26 mouse cellular contexts compared by ENCODE assay signal in genomic region chr9:47242051-47242450, GRCm38 (mm10).
"Had no signal": no experiment of that assay in that cellular context is flagged by ENCODE, and none has a peak within 500 bp of the region (broad histone marks: within the 10 kb centered on the region; RNA-seq: fewer than 3 reads in every experiment).

No protein-coding gene starts in this region.

- H3K27me3 ChIP-seq: hindbrain, embryonic 12.5 days; intestine, embryonic 15.5 days; limb, embryonic 12.5 days; liver, embryonic 13.5 days had no signal

- H3K4me2 ChIP-seq: heart, embryonic 12.5 days; hindbrain, embryonic 12.5 days; hindbrain, embryonic 14.5 days; intestine, embryonic 15.5 days; limb, embryonic 12.5 days; liver, embryonic 11.5 days; liver, embryonic 13.5 days had no signal

- H3K9me3 ChIP-seq: hindbrain, embryonic 10.5 days; intestine, embryonic 15.5 days; limb, embryonic 10.5 days; liver, embryonic 13.5 days had no signal

- H3K27ac ChIP-seq: heart, adult 2 months; hindbrain, embryonic 10.5 days; hindbrain, embryonic 12.5 days; hindbrain, embryonic 14.5 days; intestine, embryonic 15.5 days; kidney, postnatal 0 days; layer of hippocampus, adult 2 months; left cerebral cortex, adult 2 months; limb, embryonic 10.5 days; limb, embryonic 12.5 days; liver, embryonic 13.5 days had no signal

- H3K36me3 ChIP-seq: heart, embryonic 12.5 days; hindbrain, embryonic 10.5 days; hindbrain, embryonic 12.5 days; intestine, embryonic 15.5 days; limb, embryonic 10.5 days; limb, embryonic 12.5 days; liver, embryonic 13.5 days had no signal

- H3K9ac ChIP-seq: heart, embryonic 12.5 days; hindbrain, embryonic 12.5 days; hindbrain, embryonic 14.5 days; intestine, embryonic 15.5 days; limb, embryonic 12.5 days; liver, embryonic 13.5 days had no signal

- H3K4me1 ChIP-seq: hindbrain, embryonic 12.5 days; intestine, embryonic 15.5 days; limb, embryonic 12.5 days; liver, embryonic 13.5 days had no signal

- ATAC-seq: hindbrain, embryonic 16.5 days; inflammation-experienced regulatory T-cells, adult 6 months; intestine, embryonic 15.5 days; intestine, postnatal 0 days had no signal

- H3K4me3 ChIP-seq: heart, adult 2 months; heart, embryonic 12.5 days; hindbrain, embryonic 10.5 days; hindbrain, embryonic 12.5 days; intestine, embryonic 15.5 days; layer of hippocampus, adult 2 months; left cerebral cortex, adult 2 months; limb, embryonic 10.5 days; limb, embryonic 12.5 days; liver, embryonic 13.5 days had no signal

- DNase-seq: gastrocnemius, postnatal 14 days; gastrocnemius, postnatal 36 days; heart, adult 11 months; heart, adult 2 months; heart, postnatal 10 days; heart, postnatal 4 days; kidney, adult 18-20 months; kidney, adult 8-10 months; kidney, postnatal 14 days; kidney, postnatal 36 days; liver; liver, embryonic 13.5 days had no signal
